Mouse (Mus musculus) liver, embryonic 14.5 days (tissue): Measurements from ENCODE around the gene Yae1d1. TPM values are rescaled to one million over a fixed set of nuclear protein-coding genes. Genes with fewer than 3 reads are reported as not detected.
A peak's percentile ranks its signal among the peaks of the same experiment; 100 is the strongest.

ENCODE experiments used
- ATAC-seq: fragments of 200-750 bp; cut with Nextera tagmentation; 2 replicates; pipeline ENCODE4 v1.8.0; 2017; ENCODE audit warnings: moderate number of reproducible peaks, mild to moderate bottlenecking, moderate library complexity; ENCODE audit not compliant: insufficient read depth
- DNase-seq, 3 experiments: peaks; one replicate each; pipeline ENCODE4 v3.0.0-alpha.2; 2012 to 2013; ENCODE audit warnings: low read depth in 3 of 3, low spot score in 3 of 3
- H3K27ac ChIP-seq: fragments of 300-500 bp; sonication (generic); 2 replicates; pipeline ENCODE4 v1.5.1; 2014; ENCODE audit warnings: moderate library complexity, mild to moderate bottlenecking, control low read depth, inconsistent platforms
- H3K27me3 ChIP-seq: fragments of 300-500 bp; sonication (generic); 2 replicates; pipeline ENCODE4 v1.6.1; 2014; ENCODE audit warnings: mild to moderate bottlenecking, low read length, moderate library complexity; ENCODE audit not compliant: control insufficient read depth, insufficient read depth
- H3K36me3 ChIP-seq: fragments of 300-500 bp; sonication (generic); replicated peaks from 2 replicates; pipeline ENCODE4 v1.6.1; 2014; ENCODE audit warnings: low read depth; ENCODE audit not compliant: control insufficient read depth, insufficient read depth
- H3K4me1 ChIP-seq, 2 experiments: fragments of 200-500 bp in 1 of 2; fragments of 300-500 bp in 1 of 2; sonication (generic) in 1 of 2; replicated peaks; 2 replicates each; pipeline ENCODE4 v1.6.1; 2012 to 2014; ENCODE audit warnings: antibody characterized with exemption in 1 of 2, inconsistent platforms in 1 of 2, low read length in 1 of 2; ENCODE audit not compliant: control insufficient read depth in 2 of 2, insufficient read depth in 2 of 2
- H3K4me2 ChIP-seq: fragments of 300-500 bp; sonication (generic); 2 replicates; pipeline ENCODE4 v1.6.1; 2014; ENCODE audit warnings: low read depth, mild to moderate bottlenecking, control low read depth, moderate library complexity
- H3K4me3 ChIP-seq, 2 experiments: fragments of 200-500 bp in 1 of 2; fragments of 300-500 bp in 1 of 2; sonication (generic) in 1 of 2; 2 replicates each; pipeline ENCODE4 v1.5.1; 2012 to 2014; ENCODE audit warnings: low read depth in 2 of 2, low read length in 2 of 2, mild to moderate bottlenecking in 2 of 2, control low read depth in 1 of 2, inconsistent platforms in 1 of 2, moderate library complexity in 1 of 2; ENCODE audit not compliant: insufficient read depth in 1 of 2
- H3K9ac ChIP-seq: fragments of 300-500 bp; sonication (generic); replicated peaks from 2 replicates; pipeline ENCODE4 v1.6.1; 2014; ENCODE audit warnings: mild to moderate bottlenecking, control low read depth, moderate library complexity
- H3K9me3 ChIP-seq: fragments of 300-500 bp; sonication (generic); 2 replicates; pipeline ENCODE4 v1.6.1; 2016; ENCODE audit warnings: low read length, mixed read lengths; ENCODE audit not compliant: control insufficient read depth
- CTCF ChIP-seq: IDR thresholded peaks from 2 replicates; pipeline ENCODE4 v1.5.1; 2016; ENCODE audit warnings: antibody characterized with exemption, low read depth, control low read depth
- EP300 ChIP-seq: IDR thresholded peaks from 2 replicates; pipeline ENCODE4 v1.6.1; 2016; ENCODE audit warnings: antibody characterized with exemption, low read depth
- WGBS: fragments of 180-500 bp; shearing (Covaris S2); extraction: QIAGEN DNeasy Blood & Tissue Kit; methylation state at CpG from one replicate; pipeline ENCODE4 v1.1.7; 2014; ENCODE audit not compliant: insufficient replicate concordance; 5-methylcytosine and 5-hydroxymethylcytosine counted together
- polyA plus RNA-seq, 2 experiments: library from polyadenylated mRNA; depleted of rRNA in 1 of 2; stranded (reverse) in 1 of 2; unstranded in 1 of 2; fragments of >200 nt; fragmentation: Nextera tagmentation in 1 of 2; extraction: Ambion mirVana in 1 of 2; gene quantifications; 2 replicates each; pipeline versions ENCODE4 v1.2.1 to v1.2.3; 2012 to 2014

Yae1d1 gene
- polyA plus RNA-seq, 2 experiments, result 10.8 to 19.6 TPM

GRCm38 (mm10) chr13:17949555-17949954, 43.6 kb downstream of the Yae1d1 start:
- Histone ChIP-seq H3K9ac (no peak overlapping the region), H3K36me3 (no peaks in the 10 kb centered on the region), H3K4me3 (no peak overlapping the region), H3K4me2 (no peak overlapping the region), H3K27me3 (no peaks in the 10 kb centered on the region; the same call in 1 of the 2 replicates), H3K4me1 (peaks cover 2% of the 10 kb centered on the region in 2 experiments; a peak in 3 of 4 replicates), H3K27ac (no peak overlapping the region), H3K9me3 (no peaks in the 10 kb centered on the region)
- ATAC-seq (no peak), DNase-seq (no peak)
- WGBS, result 55% methylated on average over 18 of the region's 18 CpGs
- TF ChIP-seq EP300, result no peak
- TF ChIP-seq CTCF, result no peak

- H3K9ac ChIP-seq, result peak within 1 kb of the TSS; percentile 84
- peak within 1 kb of the TSS; percentile 85 for H3K4me2 ChIP-seq
- peak; percentile 65 to 70 (median 68) for DNase-seq
- TF ChIP-seq EP300 (no peak), CTCF (no peak)
- H3K4me1 ChIP-seq, result peaks cover 7 to 10% of the 10 kb centered on the region in 2 experiments; a peak in 3 of 4 replicates
- H3K9me3 ChIP-seq, result no peaks in the 10 kb centered on the region
- no peak within 1 kb of the TSS; the same call in 1 of the 2 replicates for H3K27ac ChIP-seq
- H3K4me3 ChIP-seq, result peak within 1 kb of the TSS; percentile 85 to 97
- H3K36me3 ChIP-seq, result no peaks in the 10 kb centered on the region
- peak; percentile 99 for ATAC-seq
- 7% methylated on average over 55 of the region's 69 CpGs for WGBS
- no peaks in the 10 kb centered on the region for H3K27me3 ChIP-seq
Observed at GRCm38 (mm10) chr13:17944078-17944917, 48.9 kb downstream of the Yae1d1 start, which contains the start of gene Rala. Gene Rala, minus strand, starts transcription at chr13:17944239.

- Histone ChIP-seq H3K9me3 (no peaks in the 10 kb centered on the region), H3K27ac (no peak overlapping the region), H3K9ac (peak overlapping the region; percentile 84), H3K4me2 (peak overlapping the region; percentile 85), H3K4me1 (peaks cover 7 to 10% of the 10 kb centered on the region in 2 experiments; a peak in 3 of 4 replicates), H3K4me3 (peak overlapping the region; percentile 85 to 97), H3K27me3 (no peaks in the 10 kb centered on the region), H3K36me3 (no peaks in the 10 kb centered on the region)
- DNase-seq, result peak in 1 of 3 experiments; percentile 6
- peak; percentile 76 for ATAC-seq
- no peak for TF ChIP-seq CTCF
- TF ChIP-seq EP300, result no peak
- WGBS, result under 1% methylated on average over 68 of the region's 70 CpGs
Observed at GRCm38 (mm10) chr13:17943306-17944077, 49.7 kb downstream of the Yae1d1 start.

- H3K4me2 ChIP-seq, result no peak overlapping the region
- TF ChIP-seq EP300, result no peak
- no peak for TF ChIP-seq CTCF
- H3K27me3 ChIP-seq, result no peaks in the 10 kb centered on the region
- WGBS, result 46% methylated on average over 6 of the region's 6 CpGs
- no peaks in the 10 kb centered on the region for H3K9me3 ChIP-seq
- H3K9ac ChIP-seq, result no peak overlapping the region
- no peak overlapping the region for H3K27ac ChIP-seq
- no peaks in the 10 kb centered on the region for H3K36me3 ChIP-seq
- ATAC-seq (no peak), DNase-seq (no peak)
- no peak overlapping the region for H3K4me3 ChIP-seq
- peaks cover 7 to 10% of the 10 kb centered on the region in 2 experiments; a peak in 3 of 4 replicates for H3K4me1 ChIP-seq
Observed at GRCm38 (mm10) chr13:17942338-17942737, 50.8 kb downstream of the Yae1d1 start.

Other genes starting within 250 kb of the Yae1d1 start
- gene Cdk13, start 188.3 kb downstream of the Yae1d1 start, polyA plus RNA-seq (2012; rRNA removed), result 9.3 and 10.5 TPM in 2 replicates
- 5.7 and 7.5 TPM in 2 replicates for gene Cdk13, start 188.3 kb downstream of the Yae1d1 start, polyA plus RNA-seq (2014; fragmentation: Nextera tagmentation; extraction: Ambion mirVana)
- 2.4 and 7.5 TPM in 2 replicates for gene Rala, start 49.1 kb downstream of the Yae1d1 start, polyA plus RNA-seq (2012; rRNA removed)
- gene Rala, start 49.1 kb downstream of the Yae1d1 start, polyA plus RNA-seq (2014; fragmentation: Nextera tagmentation; extraction: Ambion mirVana), result 15.4 and 17.2 TPM in 2 replicates